Mouse (Mus musculus) small intestine, adult 2 months (tissue): ENCODE measurements around the gene Dok1.

ENCODE experiments used
- CTCF ChIP-seq: fragments of 200-500 bp; IDR thresholded peaks from 2 replicates; pipeline ENCODE4 v1.5.1; 2012; ENCODE audit warnings: low read depth, mild to moderate bottlenecking, control low read depth, inconsistent platforms, low read length, moderate library complexity, mixed read lengths; ENCODE audit not compliant: insufficient replicate concordance, insufficient read length; ENCODE audit errors: extremely low read depth
- POLR2A ChIP-seq: fragments of 200-500 bp; IDR thresholded peaks from 2 replicates; pipeline ENCODE4 v1.6.1; 2012; ENCODE audit warnings: low read depth, mild to moderate bottlenecking, control low read depth, inconsistent platforms, low read length, moderate library complexity

GRCm38 (mm10) chr6:83017190-83017589 lies 16.1 kb downstream of the Dok1 start:
- TF ChIP-seq CTCF (no peak), POLR2A (no peak)
